Mouse (Mus musculus): ENCODE results near the gene Prok1.

GRCm38 (mm10) chr3:107286123-107286522 lies 46.6 kb upstream of the Prok1 start:
- TF ChIP-seq CTCF (IDR thresholded peaks at IDR 0.05; ENCODE audit: low read depth, low read length) (no peak), POLR2A (IDR thresholded peaks at IDR 0.05; ENCODE audit: borderline replicate concordance, low read depth, low read length) (no peak)

All from bone marrow macrophage, adult 2 months (primary cell).